ENCODE assay signal across 9 mouse cellular contexts in genomic region chr8:111550002-111550870, GRCm38 (mm10). TPM values are rescaled to one million over a fixed set of nuclear protein-coding genes. Genes with fewer than 3 reads are reported as not detected.
DNase-seq lines count a peak whose midpoint lies in the region; ATAC-seq lines count a peak whose summit lies in the region.
"Had no signal": no experiment of that assay in that cellular context is flagged by ENCODE, and none has a peak within 500 bp of the region (broad histone marks: within the 10 kb centered on the region; RNA-seq: fewer than 3 reads in every experiment).

No protein-coding gene starts in this region.

- H3K4me2 ChIP-seq in hindbrain, embryonic 15.5 days, result no peak overlapping the region

- H3K79me2 ChIP-seq in macrophage (ENCODE audit: inconsistent target), result peaks cover 100% of the 10 kb centered on the region

- no peak overlapping the region for H3K9ac ChIP-seq in hindbrain, embryonic 15.5 days

- intact Hi-C loops in gastrocnemius, postnatal 36 days (cut with DNase I), result no loop called here

- no peaks in the 10 kb centered on the region for H3K9me3 ChIP-seq in hindbrain, embryonic 15.5 days

- DNase-seq in kidney, adult 18-20 months, result peak; percentile 10
- no peak for DNase-seq in kidney, postnatal 4 days
- no peak for DNase-seq in frontal cortex, postnatal 25 days (ENCODE audit: low spot score in 2 of 2)
- DNase-seq in layer of hippocampus, adult 8-10 months (ENCODE audit: low spot score in 2 of 2), result no peak
- DNase-seq in gastrocnemius, postnatal 36 days, result no peak
- DNase-seq: retina, postnatal 1 day had no signal

- H3K27me3 ChIP-seq in hindbrain, embryonic 15.5 days, result no peaks in the 10 kb centered on the region

- 62% methylated on average over 9 of the region's 9 CpGs for WGBS in hindbrain, embryonic 15.5 days
- WGBS in macrophage (ENCODE audit: missing documents), result 41% methylated on average over 9 of the region's 9 CpGs

- H3K4me1 ChIP-seq in hindbrain, embryonic 15.5 days (replicated peaks), result peaks cover 43% of the 10 kb centered on the region

- peak overlapping the region; percentile 48 for H3K27ac ChIP-seq in hindbrain, embryonic 15.5 days (replicated peaks)
- H3K27ac ChIP-seq in macrophage, result peak overlapping the region; percentile 54

- H3K4me3 ChIP-seq in hindbrain, embryonic 15.5 days, result no peak overlapping the region
- no peak overlapping the region for H3K4me3 ChIP-seq in macrophage (ENCODE audit: inconsistent target)

- no peaks in the 10 kb centered on the region for H3K36me3 ChIP-seq in hindbrain, embryonic 15.5 days
- no peaks in the 10 kb centered on the region for H3K36me3 ChIP-seq in macrophage (ENCODE audit: inconsistent target)

- peak; percentile 48; the same call in 1 of the 2 replicates for ATAC-seq in common myeloid progenitor, adult 5-6 weeks (replicated peaks; ENCODE audit: low read depth, poor library complexity, severe bottlenecking)
- ATAC-seq in hindbrain, embryonic 15.5 days (ENCODE audit: low FRiP score, low read depth), result no peak

RNA-seq across cellular contexts. Expression of gene Znrf1, which starts 14.3 kb away (rescaled TPM):
- 71.0 and 78.3 TPM in 2 replicates for total RNA-seq in common myeloid progenitor, adult 5-6 weeks (2017)
- 102 and 106 TPM in 2 replicates for polyA plus RNA-seq in hindbrain, embryonic 15.5 days (2015; fragmentation: Nextera tagmentation; extraction: Ambion mirVana)
- 1,000 to 10,000 TPM in 7 of 26 experiments, 100 to 1,000 TPM in 19; 215 to 1,872 (median 460) TPM for total RNA-seq in macrophage (2018; cell fraction: chromatin; rRNA removed)
- total RNA-seq in macrophage (2018; cell fraction: cytosol; rRNA removed), result 100 to 1,000 TPM in 2 of 26 experiments, 10 to 100 TPM in 24; 47.1 to 182 (median 64.5) TPM
- total RNA-seq in macrophage (2018; cell fraction: nucleus; rRNA removed), result 1,000 to 10,000 TPM in 3 of 26 experiments, 100 to 1,000 TPM in 23; 163 to 1,561 (median 343) TPM
- polyA plus RNA-seq in macrophage (2018), result 22.5 to 63.8 TPM (median 46.7 TPM) in 3 replicates
- 100 to 1,000 TPM in 1 of 4 experiments, 10 to 100 TPM in 3; 89.8 to 117 (median 93.0) TPM for total RNA-seq in layer of hippocampus, adult 8-10 months (2022)
- total RNA-seq in gastrocnemius, postnatal 36 days (2021), result 10 to 100 TPM; 55.6 TPM

RNA-seq across cellular contexts. Expression of gene Wdr59, which starts 28.3 kb away (rescaled TPM):
- 5.1 and 7.9 TPM in 2 replicates for total RNA-seq in common myeloid progenitor, adult 5-6 weeks (2017)
- polyA plus RNA-seq in hindbrain, embryonic 15.5 days (2015; fragmentation: Nextera tagmentation; extraction: Ambion mirVana), result 7.3 and 8.1 TPM in 2 replicates
- 100 to 1,000 TPM in 3 of 26 experiments, 10 to 100 TPM in 23; 16.8 to 212 (median 23.5) TPM for total RNA-seq in macrophage (2018; cell fraction: chromatin; rRNA removed)
- total RNA-seq in macrophage (2018; cell fraction: cytosol; rRNA removed), result 10 to 100 TPM in 2 of 26 experiments, 1 to 10 TPM in 24; 4.2 to 21.6 (median 6.0) TPM
- 100 to 1,000 TPM in 2 of 26 experiments, 10 to 100 TPM in 23, 1 to 10 TPM in 1; 9.7 to 169 (median 17.6) TPM for total RNA-seq in macrophage (2018; cell fraction: nucleus; rRNA removed)
- 4.6 to 5.8 TPM (median 5.3 TPM) in 3 replicates for polyA plus RNA-seq in macrophage (2018)
- total RNA-seq in layer of hippocampus, adult 8-10 months (2022), result 10 to 100 TPM; 22.7 to 24.5 (median 23.7) TPM
- 1 to 10 TPM; 7.1 to 8.1 TPM for total RNA-seq in gastrocnemius, postnatal 36 days (2021)
